Mouse (Mus musculus): ENCODE data around the gene Gm20708. TPM values are rescaled to one million over a fixed set of nuclear protein-coding genes. Genes with fewer than 3 reads are reported as not detected.
"Not testable (repeated sequence)": the region's sequence is repeated elsewhere in the genome, so short reads cannot be mapped to it uniquely, and the experiment has no call there.

Gene Gm20708
- total RNA-seq, 2 experiments from 2014 or later = 0.87 to 1.4 TPM

DNA sequence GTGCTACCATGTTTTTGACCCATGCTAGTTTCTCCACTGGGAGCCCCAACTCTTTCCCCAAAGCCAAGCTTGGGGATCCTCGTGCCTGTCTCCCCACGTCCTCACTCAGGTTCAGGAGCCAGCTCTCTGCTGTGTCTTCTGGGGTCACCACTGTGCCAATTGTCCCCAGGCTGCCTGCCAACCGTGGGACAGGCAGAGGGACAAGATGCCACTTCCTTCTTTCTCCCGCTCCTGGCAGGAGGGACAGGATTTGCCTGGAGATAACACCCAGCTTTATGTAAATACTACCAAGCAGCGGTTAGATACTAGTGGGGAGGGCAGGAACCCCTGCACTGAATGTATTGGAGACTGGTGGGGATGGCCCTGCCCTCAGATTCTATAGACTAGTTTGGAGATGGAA is 4.4 kb downstream of the Gm20708 start:
- DNase-seq = no peak

DNA sequence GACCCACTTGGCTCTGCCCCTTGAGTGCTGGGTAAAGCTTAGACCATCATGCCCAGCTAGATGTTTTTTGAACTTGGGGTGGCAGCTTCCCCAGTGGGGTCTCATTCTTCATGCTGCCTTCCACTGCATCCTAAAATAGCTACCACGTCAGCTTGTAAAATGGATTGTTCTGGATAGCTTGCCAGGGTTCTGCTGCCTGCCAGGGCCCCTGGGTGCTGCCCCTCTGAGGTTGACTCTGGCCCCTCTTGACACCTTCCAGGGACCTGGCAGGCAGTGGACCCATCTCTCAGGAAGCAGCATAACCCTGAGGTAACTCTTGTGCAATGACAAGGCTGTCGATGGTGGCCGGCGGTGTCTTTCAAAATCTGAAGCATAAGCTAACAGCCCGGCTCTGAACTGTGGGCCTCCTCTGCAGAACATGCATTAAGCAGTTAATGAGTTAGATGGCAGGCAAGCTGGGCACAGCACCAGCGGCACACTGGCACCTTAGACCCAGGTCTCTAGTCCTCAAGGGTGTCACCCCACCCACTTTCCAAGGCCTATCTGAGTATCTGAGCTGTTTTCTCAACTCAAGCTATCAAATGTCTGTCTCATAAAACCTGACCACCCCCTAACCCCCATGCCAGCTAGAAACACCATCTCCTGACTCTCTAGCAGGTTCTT is 5.4 kb downstream of the Gm20708 start:
- no peak for DNase-seq

DNA sequence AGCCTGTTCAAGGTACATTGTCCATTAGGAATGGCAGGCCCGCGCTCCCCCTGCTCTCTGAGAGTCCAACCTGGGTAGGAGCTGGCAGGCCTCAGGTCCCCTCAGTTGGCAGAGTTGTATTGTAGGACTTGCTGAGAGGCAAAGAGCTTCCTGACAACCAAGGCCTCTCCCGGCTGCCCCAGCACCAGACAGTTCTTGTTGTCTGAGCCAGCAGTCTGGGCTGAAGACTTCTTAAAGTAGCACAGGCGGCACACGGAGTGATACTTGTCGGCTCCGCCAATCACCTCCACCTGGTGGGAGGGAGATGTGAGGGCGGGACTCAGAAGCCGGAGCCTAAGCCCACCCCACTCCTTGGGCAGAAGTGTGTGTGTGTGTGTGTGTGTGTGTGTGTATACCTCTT is 6.4 kb downstream of the Gm20708 start:
- not testable (repeated sequence) for DNase-seq

DNA sequence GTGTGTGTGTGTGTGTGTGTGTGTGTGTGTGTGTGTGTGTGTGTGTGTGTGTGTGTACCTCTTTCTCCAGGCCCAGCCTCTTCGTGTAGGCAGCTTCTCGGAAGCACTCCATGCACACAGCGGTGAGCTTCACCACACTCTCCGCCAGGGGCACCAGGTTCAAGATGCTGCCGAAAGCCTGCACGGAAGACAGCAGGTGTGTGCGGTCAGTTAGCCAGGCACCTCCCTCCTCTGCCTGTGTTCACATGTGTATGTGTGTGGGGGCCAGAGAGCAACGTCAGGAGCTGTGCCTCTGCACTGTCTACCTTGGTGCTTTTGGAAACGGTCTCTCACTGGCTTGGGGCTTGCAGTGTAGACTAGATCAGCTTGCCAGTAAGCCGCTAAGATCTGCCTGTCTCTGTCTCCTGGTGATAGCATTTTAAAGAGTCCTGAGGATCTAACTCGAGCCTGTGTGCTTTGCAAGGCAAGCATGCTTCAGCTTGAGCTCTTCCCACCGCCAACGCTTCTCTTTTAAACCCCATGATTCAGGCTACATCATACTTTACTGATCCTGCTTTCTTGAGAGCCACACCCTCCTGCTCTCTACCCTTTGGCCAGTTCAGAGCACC is 7.0 kb downstream of the Gm20708 start:
- no peak for DNase-seq

DNA sequence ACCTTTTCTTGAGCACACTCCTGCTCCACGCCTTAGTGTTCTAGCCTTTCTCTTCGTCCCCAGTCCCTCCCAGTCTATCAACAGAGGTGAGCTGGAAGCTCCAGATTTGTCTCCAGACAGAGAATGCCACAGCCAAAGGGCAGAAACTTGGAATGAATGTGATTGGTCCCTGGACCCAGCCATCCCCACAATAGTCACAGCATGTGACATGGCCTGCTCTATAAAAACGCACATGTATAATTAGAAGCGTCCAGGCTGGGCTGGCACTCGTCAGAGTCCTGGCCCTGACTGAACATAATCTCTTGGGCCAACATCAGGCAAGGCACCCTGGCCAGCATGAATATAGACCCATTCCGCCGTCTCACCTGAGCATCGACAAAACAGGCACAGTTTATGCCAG is 9.6 kb downstream of the Gm20708 start:
- peak; percentile 79 to 85 for DNase-seq

DNA sequence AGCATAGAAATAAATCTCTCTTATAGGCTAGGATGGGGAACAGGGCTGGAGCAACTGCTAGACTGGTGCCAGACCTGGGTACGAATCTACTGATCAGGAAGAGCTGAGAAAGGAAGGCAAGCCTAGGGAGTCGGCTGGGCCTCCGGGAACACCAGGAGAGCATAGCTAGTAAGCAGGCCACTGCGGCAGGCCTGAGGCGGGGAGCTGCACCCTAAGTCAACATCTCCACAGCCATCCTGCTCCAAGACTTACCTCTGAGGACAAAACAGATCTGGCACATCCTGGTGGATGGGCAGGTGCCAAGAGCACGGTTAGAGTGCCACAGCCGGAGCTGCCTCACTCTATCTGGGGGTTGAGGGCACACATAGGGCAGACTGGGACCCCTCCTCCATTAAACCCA is 10.7 kb downstream of the Gm20708 start:
- no peak for DNase-seq

DNA sequence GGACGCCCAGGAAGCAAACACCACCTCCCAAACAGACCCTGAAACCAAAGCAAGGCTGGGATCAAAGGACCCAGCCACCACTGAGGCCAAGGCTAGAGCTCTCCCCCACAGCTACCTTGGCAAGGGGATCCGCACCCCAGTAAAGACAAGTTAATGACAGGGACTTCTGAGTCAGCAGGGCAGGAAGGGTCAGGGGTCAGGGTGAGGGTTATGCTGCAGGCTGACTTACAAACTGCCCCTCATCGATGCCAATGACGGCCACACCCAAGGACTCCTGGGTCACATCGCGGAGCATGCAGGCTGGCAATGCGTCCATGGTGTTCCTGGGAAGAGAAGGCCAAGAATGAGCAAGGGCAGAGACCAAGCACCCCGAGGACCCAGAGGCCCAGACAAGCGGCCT is 12.4 kb downstream of the Gm20708 start:
- no peak for DNase-seq

DNA sequence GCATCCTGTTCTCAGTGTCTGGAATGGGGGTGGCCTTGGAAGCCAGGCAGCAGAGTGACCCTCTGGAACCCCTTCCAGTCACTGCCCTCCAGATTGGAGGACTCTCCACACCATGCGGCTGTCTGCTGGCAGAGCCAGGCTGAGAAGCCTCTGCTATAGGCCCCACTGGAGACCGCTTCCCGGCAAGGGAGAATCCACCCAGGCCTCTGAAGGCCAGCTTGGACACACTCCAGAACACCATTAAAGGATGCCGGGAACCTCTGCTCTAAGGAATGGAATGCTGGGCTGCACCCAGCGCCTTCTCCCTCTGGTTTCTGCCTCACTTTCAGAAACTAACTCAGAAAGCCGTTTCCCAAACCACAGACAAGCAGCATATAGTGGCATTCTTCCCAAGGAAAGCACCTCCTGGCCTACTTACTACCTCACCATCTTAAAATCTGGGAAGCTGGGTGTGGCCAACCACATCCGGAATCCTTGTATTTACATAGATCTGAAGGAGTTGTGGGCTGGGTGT is 13.3 kb downstream of the Gm20708 start:
- peak; percentile 58 to 65 for DNase-seq

DNA sequence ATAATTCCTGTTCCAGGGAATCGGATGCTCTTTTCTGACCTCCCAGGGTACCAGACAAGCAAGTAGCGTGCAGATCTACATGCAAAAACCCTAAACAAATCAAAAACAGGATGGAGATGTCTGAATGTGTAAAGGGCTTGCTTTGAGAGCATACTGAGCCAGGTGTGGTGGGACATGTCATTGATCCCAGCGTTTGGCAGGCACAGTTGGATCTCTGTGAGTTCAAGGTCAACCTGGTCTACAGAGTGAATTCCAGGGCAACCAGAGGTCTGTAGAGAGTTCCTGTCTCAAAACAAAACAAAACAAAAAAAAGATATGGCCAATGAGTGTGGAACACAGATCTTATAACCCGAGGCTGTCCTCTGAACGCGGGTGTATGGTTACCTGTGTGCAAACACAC is 13.9 kb downstream of the Gm20708 start:
- no peak for DNase-seq

DNA sequence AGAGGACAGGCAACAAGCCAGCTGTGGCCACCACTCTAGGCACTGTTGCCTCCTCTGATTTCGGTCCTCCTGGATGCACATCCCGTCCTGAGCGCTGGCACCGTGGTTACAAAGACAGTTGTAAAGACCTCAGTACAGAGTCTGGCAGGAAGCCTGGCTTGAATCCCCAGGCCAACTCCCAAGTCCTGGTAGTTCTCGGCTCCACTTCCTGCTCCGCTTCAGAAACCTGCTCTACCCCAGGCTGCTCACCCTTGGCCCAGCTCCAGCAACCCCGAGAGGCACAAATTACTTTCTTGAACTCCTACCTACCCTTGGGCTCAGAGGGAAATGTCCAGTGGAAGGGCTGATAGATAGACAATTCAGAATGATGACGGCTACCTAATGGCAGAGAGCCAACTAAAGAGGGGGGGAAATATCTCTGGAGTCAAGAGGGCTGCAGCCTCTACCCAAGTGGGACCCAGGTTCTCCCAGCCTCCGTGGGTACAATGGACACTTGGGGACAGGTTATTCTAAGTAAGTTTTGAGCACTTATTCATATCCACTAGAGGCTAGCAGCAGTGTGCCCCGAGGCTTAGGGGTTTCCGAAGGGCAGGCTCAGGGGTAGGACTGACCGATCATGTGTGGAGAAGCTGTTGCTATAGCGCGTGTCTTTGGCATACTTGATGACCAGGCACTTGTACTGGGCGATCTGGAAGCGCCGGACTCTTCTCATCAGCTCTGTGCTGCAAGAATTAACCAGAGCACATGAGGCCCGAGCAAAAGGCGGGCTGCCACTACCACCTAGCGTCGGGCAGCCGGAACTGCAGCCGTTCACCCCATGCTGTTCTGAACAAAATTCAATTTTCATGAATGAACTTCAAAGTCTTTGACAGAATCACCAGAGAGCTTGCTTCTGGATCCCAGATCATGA is 14.8 kb downstream of the Gm20708 start:
- DNase-seq = peak; percentile 89 to 91

DNA sequence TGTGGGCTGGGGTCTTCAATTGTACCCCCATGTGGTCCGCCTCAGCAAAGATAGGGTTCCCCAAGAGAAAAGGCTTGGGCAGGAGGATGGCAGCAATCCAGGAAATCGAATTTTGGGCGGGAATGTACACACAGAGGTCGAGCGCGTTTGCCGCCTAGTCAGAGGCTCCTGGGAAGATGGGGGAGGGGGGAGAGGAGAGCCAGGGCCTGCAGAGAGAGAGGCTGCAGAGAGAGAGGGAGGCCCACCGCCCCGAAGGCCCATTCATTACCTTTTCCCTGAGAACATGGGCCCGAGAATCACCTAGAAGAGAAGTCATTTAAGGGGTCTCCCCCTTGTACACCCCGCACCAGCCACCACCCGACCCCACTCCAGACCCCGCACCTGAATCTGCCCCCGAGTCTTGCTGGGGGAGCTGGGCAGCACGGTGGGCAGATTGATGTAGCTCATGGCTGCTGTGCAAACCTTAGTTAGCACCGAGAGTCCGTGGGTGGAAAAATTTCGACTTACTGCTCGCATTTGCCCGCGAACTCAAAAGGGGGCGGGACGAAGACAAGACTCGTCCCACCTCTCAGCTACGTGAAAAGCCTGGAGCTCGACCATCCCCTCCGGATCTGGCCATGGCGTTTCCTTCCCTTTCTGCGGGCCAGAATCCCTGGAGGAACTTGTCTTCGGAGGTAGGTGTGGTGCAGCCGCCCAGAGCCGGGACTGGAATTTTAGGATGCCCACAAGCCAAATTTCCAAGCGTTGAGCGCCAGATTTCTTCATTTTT is 16.0 kb downstream of the Gm20708 start, which contains the start of the genes Afmid and Tk1:
Gene Afmid (plus strand): TSS at position 592 of the 769 bp plus-strand sequence.
Gene Tk1 (minus strand): TSS at position 760 of the 769 bp plus-strand sequence.
- peak; percentile 77 to 85 for DNase-seq

DNA sequence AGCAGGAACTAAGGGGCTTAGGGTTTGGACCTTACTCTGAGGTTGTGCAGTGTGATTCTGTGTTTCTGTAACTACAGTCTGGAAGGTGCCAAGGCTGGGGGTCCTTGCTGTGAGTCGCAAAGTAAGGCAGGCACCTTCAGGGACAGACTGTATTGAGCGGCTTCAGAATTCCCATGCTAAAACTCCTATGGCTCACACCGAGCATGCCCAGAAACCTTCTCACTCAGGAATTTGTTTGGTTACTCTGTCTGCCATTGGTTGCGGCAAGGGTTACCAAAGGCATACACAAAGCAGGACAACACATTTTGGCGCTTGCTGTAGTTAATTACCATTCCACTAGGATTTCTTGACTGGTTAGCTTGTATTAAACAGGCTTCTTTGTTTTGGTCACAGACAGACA is 16.7 kb downstream of the Gm20708 start:
- DNase-seq = no peak

DNA sequence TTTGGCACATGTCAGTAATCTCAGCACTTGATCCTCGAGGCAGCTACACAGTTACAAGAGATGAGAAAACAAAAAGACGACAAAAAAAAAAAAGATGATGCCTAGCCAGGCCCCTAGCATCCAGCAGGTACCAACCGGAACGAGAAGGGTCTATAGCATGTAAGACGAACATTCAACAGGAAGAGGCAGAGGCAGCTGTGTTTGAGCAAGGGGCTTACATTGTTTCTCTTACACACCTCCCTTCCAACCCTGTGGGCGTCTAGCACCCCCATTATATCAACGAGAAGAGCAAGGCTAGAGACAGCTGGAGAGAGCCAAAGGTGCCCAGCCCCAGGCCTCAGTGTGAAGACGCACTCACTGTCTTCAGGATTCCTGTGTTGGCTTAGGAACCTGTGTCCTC is 17.4 kb downstream of the Gm20708 start:
- no peak for DNase-seq

DNA sequence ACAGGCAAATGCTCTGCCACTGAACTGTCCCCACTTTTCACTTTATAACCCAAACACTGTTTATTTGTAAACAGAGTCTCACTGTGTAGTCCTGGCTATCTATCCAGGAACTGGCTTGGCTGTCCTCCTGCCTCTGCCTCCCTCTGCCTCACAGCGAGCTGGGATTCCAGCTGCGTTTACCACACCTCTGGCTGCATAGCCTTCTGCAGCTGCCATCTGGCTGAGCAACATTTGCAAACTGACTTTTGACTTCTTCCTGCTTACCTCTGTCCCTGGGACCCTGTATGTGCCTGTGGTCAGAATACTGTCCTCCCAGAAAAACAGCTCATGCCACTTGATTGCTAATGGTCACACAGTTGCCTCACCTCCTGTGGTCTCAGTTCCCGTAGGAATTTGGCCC is 17.9 kb downstream of the Gm20708 start:
- no peak for DNase-seq

DNA sequence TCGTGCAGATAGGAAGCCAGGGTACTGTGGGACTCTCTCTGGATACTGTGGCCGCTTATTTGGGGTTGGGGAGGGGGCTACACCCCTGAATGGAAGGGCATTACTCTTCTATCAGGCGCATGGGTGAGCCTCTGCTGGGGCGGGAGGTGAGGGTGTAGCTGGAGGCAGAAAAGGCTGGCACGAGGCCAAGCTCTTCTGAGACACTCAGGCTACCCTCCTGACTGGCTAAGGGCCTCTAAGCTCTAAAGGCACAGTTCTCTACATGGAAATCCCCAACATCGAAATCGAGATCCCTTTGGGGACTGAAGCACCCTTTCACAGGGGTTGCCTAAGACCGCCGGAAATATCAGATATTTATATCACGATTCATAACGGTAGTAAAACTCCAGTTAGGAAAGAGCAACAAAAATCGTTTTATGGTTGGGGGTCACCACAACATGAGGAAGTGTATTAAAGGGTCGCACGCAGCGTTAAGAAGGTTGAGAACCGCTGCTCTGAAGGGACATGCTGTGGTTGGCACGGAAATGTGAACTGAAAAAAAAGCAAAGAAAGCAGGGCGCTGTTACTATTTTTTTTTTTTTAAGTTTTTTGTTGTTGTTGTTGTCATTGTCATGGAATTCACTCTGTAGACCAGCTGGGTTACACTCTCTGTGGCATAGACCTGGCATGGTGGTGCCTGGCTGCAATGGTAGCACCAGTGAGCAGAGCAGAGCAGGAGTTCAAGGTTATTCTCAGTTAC is 18.9 kb downstream of the Gm20708 start:
- peak in 1 of 2 experiments; percentile 58 for DNase-seq

DNA sequence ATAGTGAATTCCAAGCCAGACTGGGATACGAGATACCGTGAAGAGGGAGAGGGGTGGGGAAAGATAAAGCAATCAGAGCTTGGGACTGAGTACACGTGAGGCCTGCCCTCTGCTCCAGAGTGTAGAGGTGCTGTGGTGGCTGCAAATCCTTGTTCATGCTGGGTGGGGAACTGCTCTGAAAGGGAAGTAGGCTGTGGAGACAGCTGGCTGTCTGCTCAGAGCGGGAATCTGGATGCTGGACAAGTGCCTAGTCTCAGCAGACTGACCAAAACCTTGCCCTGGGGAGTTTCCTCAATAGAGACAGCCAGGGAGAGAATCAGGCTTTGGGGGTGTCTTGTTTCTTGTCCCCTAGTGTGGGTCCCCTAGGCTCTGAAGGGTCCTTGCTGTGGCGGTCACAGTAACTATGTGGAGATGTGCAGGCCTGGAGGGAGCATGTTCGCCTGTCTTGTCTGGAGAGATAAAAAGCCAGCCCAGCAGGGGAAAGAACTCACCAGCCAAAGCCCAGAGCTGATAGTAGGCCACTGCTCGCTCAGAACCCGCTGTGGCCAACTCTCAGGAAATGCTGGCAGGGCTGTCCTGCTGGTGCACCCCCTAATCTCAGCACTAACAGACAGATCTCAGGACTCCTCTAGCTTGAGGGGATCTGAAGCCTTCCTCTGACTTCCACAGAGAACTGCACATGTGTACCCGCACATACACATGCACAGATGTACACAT is 19.6 kb downstream of the Gm20708 start:
- peak; percentile 74 to 84 for DNase-seq

DNA sequence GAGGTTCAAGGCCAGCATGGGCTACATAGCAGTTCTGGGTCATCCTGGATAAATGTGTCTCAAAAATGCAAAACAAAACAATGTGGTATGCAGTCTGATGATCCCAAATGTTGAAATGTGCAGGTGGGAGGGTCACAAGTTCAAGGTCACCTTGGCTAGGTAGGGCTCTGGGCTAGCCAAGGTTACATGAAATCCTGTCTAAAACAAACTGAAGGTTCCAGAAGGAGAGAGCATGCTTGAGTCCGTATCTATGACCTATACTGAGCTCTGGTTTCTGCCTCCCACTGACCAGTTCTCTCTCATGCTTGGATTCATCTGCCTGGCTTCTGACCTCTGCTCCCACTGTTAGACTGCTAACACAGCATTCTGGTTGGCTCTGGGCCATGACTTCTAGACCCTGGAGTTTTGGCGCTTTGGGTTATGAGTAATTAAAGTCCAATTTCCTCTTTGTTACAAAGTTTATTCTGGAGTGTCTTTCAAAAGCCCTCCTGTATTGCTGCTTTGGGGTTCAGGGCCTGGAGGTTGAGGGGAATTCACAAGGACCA is 20.3 kb downstream of the Gm20708 start:
- DNase-seq = no peak

DNA sequence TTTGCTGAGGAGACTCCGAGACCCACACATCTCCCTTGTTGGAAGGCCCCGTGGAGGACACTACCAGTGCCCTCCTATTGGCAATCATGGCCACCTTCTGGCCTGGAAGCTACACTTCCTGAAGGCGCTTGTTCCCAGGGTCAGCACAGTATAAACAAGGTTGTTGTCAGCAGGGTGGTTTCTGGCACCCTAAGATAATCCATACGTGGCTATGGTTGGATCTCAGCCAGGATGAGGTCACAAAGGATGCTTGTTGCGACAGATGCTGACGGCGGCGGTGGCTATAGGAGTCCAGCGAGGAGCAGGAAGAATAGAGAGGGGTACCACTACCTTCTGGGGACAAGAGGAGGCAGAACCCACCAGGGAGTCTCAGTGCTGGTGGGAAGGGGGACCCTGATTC is 20.9 kb downstream of the Gm20708 start:
- DNase-seq = no peak

DNA sequence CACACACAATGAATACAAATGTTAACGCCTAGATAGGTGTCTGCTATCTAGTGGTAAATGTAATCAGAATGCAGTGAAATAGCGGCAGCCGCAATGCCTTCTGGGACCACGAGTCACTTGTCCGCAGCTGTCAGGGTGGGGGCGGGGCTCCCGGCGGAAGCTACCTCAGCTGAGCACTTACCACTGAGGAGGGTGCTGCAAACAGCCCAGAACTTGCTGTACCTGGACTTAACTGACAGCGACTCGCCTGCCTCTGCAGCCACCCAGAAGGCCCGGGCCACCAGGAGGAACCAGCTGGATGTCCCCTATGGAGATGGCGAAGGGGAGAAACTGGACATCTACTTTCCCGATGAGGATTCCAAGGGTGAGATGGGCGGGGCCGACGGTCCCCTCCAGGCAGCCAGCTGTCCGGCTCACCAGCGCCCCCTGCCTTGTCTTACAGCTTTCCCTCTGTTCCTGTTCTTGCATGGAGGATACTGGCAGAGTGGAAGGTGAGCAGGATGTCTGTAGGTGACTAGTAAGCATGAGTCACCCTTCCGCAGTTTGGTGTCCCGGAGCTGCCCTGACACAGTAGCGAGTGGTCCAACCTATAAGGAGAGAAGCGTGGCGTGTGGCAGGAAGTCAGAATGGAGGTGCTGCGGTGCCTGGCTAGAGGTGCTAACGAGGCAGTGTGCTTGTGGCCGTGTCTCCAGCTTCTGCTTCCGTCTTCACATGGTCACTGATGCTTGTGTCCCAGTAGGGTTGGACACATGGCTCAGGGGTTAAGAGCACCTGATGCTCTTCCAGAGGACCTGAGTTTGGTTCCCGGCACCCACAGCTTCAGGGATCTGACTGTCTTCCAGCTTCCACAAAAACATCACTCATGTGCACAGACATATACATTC is 22.9 kb downstream of the Gm20708 start:
- peak; percentile 77 to 81 for DNase-seq
